Mouse (Mus musculus): ENCODE results near the gene Kntc1.
A peak's percentile ranks its signal among the peaks of the same experiment; 100 is the strongest.

Kntc1 gene

GRCm38 (mm10) chr5:123816891-123817290, 67.4 kb downstream of the Kntc1 start:
- DNase-seq: no peak

GRCm38 (mm10) chr5:123818941-123819577, 69.5 kb downstream of the Kntc1 start:
- no peak for DNase-seq

- DNase-seq: peak; percentile 44
These were observed 71.2 kb downstream of the Kntc1 start for GRCm38 (mm10) chr5:123820501-123821263.

GRCm38 (mm10) chr5:123821264-123821571, 71.7 kb downstream of the Kntc1 start:
- no peak for DNase-seq

- no peak for DNase-seq
These were observed 73.2 kb downstream of the Kntc1 start for GRCm38 (mm10) chr5:123822706-123823105.

- DNase-seq: peak; percentile 67
These were observed 78.2 kb downstream of the Kntc1 start for GRCm38 (mm10) chr5:123827659-123828091.

- DNase-seq: peak; percentile 44
These were observed 82.8 kb downstream of the Kntc1 start for GRCm38 (mm10) chr5:123832309-123832708.

- no peak for DNase-seq
These were observed 85.3 kb downstream of the Kntc1 start for GRCm38 (mm10) chr5:123834836-123835235.

GRCm38 (mm10) chr5:123837371-123837770, 87.9 kb downstream of the Kntc1 start:
- DNase-seq: no peak

GRCm38 (mm10) chr5:123842221-123842934, 92.9 kb downstream of the Kntc1 start:
- DNase-seq: no peak

- DNase-seq: peak; percentile 26
These were observed 93.4 kb downstream of the Kntc1 start for GRCm38 (mm10) chr5:123842935-123843282.

- no peak for DNase-seq
These were observed 94.3 kb downstream of the Kntc1 start for GRCm38 (mm10) chr5:123843816-123844215.

GRCm38 (mm10) chr5:123844316-123844715, 94.8 kb downstream of the Kntc1 start:
- no peak for DNase-seq

- no peak for DNase-seq
These were observed 101.9 kb downstream of the Kntc1 start for GRCm38 (mm10) chr5:123851398-123851797.

GRCm38 (mm10) chr5:123853877-123854504, 104.5 kb downstream of the Kntc1 start:
- peak; percentile 25 for DNase-seq

GRCm38 (mm10) chr5:123854511-123854910, 105.0 kb downstream of the Kntc1 start:
- DNase-seq: peak; percentile 37

GRCm38 (mm10) chr5:123858798-123859197, 109.3 kb downstream of the Kntc1 start:
- DNase-seq: no peak

GRCm38 (mm10) chr5:123862374-123863350, 113.1 kb downstream of the Kntc1 start:
- peak; percentile 58 for DNase-seq

- DNase-seq: no peak
These were observed 114.4 kb downstream of the Kntc1 start for GRCm38 (mm10) chr5:123863934-123864333.

- DNase-seq: peak; percentile 56
These were observed 115.8 kb downstream of the Kntc1 start, which contains the start of gene Hcar2 for GRCm38 (mm10) chr5:123865365-123865764. Hcar2 (minus strand) TSS chr5:123865499.

GRCm38 (mm10) chr5:123866457-123866856, 116.9 kb downstream of the Kntc1 start:
- DNase-seq: no peak

- DNase-seq: no peak
These were observed 120.1 kb downstream of the Kntc1 start for GRCm38 (mm10) chr5:123869615-123870014.

Measured in lung, postnatal 36 days (tissue).